Mouse (Mus musculus) liver, postnatal 0 days (tissue): ENCODE results near the gene Bmf. TPM values are rescaled to one million over a fixed set of nuclear protein-coding genes. Genes with fewer than 3 reads are reported as not detected.

Experiments used
- ATAC-seq: fragments of 200-750 bp; cut with Nextera tagmentation; 2 replicates; pipeline ENCODE4 v1.8.0; 2017; ENCODE audit warnings: mild to moderate bottlenecking, moderate library complexity
- DNase-seq: peaks from one replicate; pipeline ENCODE4 v3.0.0-alpha.2; 2016
- H3K27ac ChIP-seq: fragments of 300-500 bp; sonication (generic); 2 replicates; pipeline ENCODE4 v1.5.1; 2014; ENCODE audit warnings: antibody characterized with exemption, moderate library complexity, mild to moderate bottlenecking, low read depth
- H3K27me3 ChIP-seq: fragments of 300-500 bp; sonication (generic); 2 replicates; pipeline ENCODE4 v1.6.1; 2014; ENCODE audit warnings: low read length, control low read depth, mixed read lengths; ENCODE audit not compliant: insufficient read depth
- H3K36me3 ChIP-seq: fragments of 300-500 bp; sonication (generic); replicated peaks from 2 replicates; pipeline ENCODE4 v1.6.1; 2014; ENCODE audit warnings: mild to moderate bottlenecking, control low read depth, low read length, moderate library complexity, mixed read lengths; ENCODE audit not compliant: insufficient read depth
- H3K4me1 ChIP-seq: fragments of 300-500 bp; sonication (generic); 2 replicates; pipeline ENCODE4 v1.6.1; 2014; ENCODE audit warnings: antibody characterized with exemption, mild to moderate bottlenecking, control low read depth; ENCODE audit not compliant: insufficient read depth
- H3K4me2 ChIP-seq: fragments of 300-500 bp; sonication (generic); 2 replicates; pipeline ENCODE4 v1.6.1; 2014; ENCODE audit warnings: low read depth, mild to moderate bottlenecking, low read length, moderate library complexity, mixed read lengths
- H3K4me3 ChIP-seq: fragments of 300-500 bp; sonication (generic); 2 replicates; pipeline ENCODE4 v1.5.1; 2014; ENCODE audit warnings: low read depth, low read length
- H3K9ac ChIP-seq: fragments of 300-500 bp; sonication (generic); replicated peaks from 2 replicates; pipeline ENCODE4 v1.6.1; 2014; ENCODE audit warnings: mild to moderate bottlenecking, moderate library complexity
- H3K9me3 ChIP-seq: fragments of 300-500 bp; sonication (generic); 2 replicates; pipeline ENCODE4 v1.6.1; 2016; ENCODE audit warnings: mild to moderate bottlenecking, control low read depth, low read length, mixed read lengths
- CTCF ChIP-seq: sonication (generic); IDR thresholded peaks from 2 replicates; pipeline ENCODE4 v1.5.1; 2016; ENCODE audit warnings: antibody characterized with exemption, low read depth
- EP300 ChIP-seq: IDR thresholded peaks from 2 replicates; pipeline ENCODE4 v1.6.1; 2016; ENCODE audit warnings: antibody characterized with exemption, low read depth, mild to moderate bottlenecking
- WGBS: fragments of 180-500 bp; shearing (Covaris S2); extraction: QIAGEN DNeasy Blood & Tissue Kit; methylation state at CpG from one replicate; pipeline ENCODE4 v1.1.7; 2014; ENCODE audit not compliant: insufficient replicate concordance; 5-methylcytosine and 5-hydroxymethylcytosine counted together
- polyA plus RNA-seq: library from polyadenylated mRNA; unstranded; fragments of >200 nt; fragmentation: Nextera tagmentation; extraction: Ambion mirVana; gene quantifications from 2 replicates; pipeline ENCODE4 v1.2.1, GENCODE M21; 2015

Bmf gene
- polyA plus RNA-seq, 1 experiment from 2014 or later, result 1.3 TPM

GRCm38 (mm10) chr2:118546104-118546797 lies 3.2 kb downstream of the Bmf start:
- TF ChIP-seq CTCF (no peak), EP300 (no peak)
- 29% methylated on average over 5 of the region's 5 CpGs for WGBS
- Histone ChIP-seq H3K9me3 (no peaks in the 10 kb centered on the region), H3K4me2 (peak overlapping the region; percentile 91), H3K27ac (peak overlapping the region; percentile 64), H3K27me3 (no peaks in the 10 kb centered on the region), H3K4me3 (no peak overlapping the region), H3K4me1 (peaks cover 62% of the 10 kb centered on the region), H3K9ac (peak overlapping the region; percentile 26; the same call in 1 of the 2 replicates), H3K36me3 (no peaks in the 10 kb centered on the region)
- no peak for DNase-seq
- no peak for ATAC-seq

- Histone ChIP-seq H3K36me3 (no peaks in the 10 kb centered on the region), H3K4me3 (no peak overlapping the region), H3K4me2 (peak overlapping the region; percentile 91; the same call in 1 of the 2 replicates), H3K27me3 (no peaks in the 10 kb centered on the region), H3K4me1 (peaks cover 70% of the 10 kb centered on the region), H3K9ac (no peak overlapping the region), H3K27ac (peak overlapping the region; percentile 64; the same call in 1 of the 2 replicates), H3K9me3 (no peaks in the 10 kb centered on the region)
- ATAC-seq (no peak), DNase-seq (peak; percentile 87)
- WGBS, result 30% methylated on average over 23 of the region's 23 CpGs
- TF ChIP-seq CTCF, result peak; percentile 83
- TF ChIP-seq EP300, result no peak
Measured at GRCm38 (mm10) chr2:118545242-118546103, 4.0 kb downstream of the Bmf start.

- H3K4me1 ChIP-seq, result peaks cover 76% of the 10 kb centered on the region
- ATAC-seq (peak; percentile 18), DNase-seq (peak; percentile 73)
- H3K4me3 ChIP-seq, result peak overlapping the region; percentile 10; the same call in 1 of the 2 replicates
- H3K27ac ChIP-seq, result peak overlapping the region; percentile 60; the same call in 1 of the 2 replicates
- WGBS, result 25% methylated on average over 23 of the region's 23 CpGs
- H3K4me2 ChIP-seq, result peak overlapping the region; percentile 61
- H3K36me3 ChIP-seq, result no peaks in the 10 kb centered on the region
- H3K9me3 ChIP-seq, result no peaks in the 10 kb centered on the region
- no peaks in the 10 kb centered on the region for H3K27me3 ChIP-seq
- TF ChIP-seq EP300, result no peak
- no peak for TF ChIP-seq CTCF
- no peak overlapping the region for H3K9ac ChIP-seq
Measured at GRCm38 (mm10) chr2:118543893-118544799, 5.3 kb downstream of the Bmf start.

GRCm38 (mm10) chr2:118542971-118543573 lies 6.4 kb downstream of the Bmf start:
- no peak overlapping the region for H3K4me2 ChIP-seq
- H3K27me3 ChIP-seq, result no peaks in the 10 kb centered on the region
- 83% methylated on average over 1 of the region's 1 CpGs for WGBS
- peaks cover 70% of the 10 kb centered on the region for H3K4me1 ChIP-seq
- no peaks in the 10 kb centered on the region for H3K9me3 ChIP-seq
- no peak overlapping the region for H3K4me3 ChIP-seq
- ATAC-seq, result no peak
- DNase-seq, result no peak
- H3K27ac ChIP-seq, result no peak overlapping the region
- TF ChIP-seq EP300 (no peak), CTCF (peak; percentile 64)
- no peak overlapping the region for H3K9ac ChIP-seq
- H3K36me3 ChIP-seq, result no peaks in the 10 kb centered on the region

GRCm38 (mm10) chr2:118541716-118542115 lies 7.8 kb downstream of the Bmf start:
- DNase-seq, result no peak
- Histone ChIP-seq H3K27ac (no peak overlapping the region), H3K9ac (no peak overlapping the region), H3K4me1 (peaks cover 63% of the 10 kb centered on the region), H3K4me2 (no peak overlapping the region), H3K27me3 (no peaks in the 10 kb centered on the region), H3K9me3 (no peaks in the 10 kb centered on the region), H3K4me3 (no peak overlapping the region), H3K36me3 (no peaks in the 10 kb centered on the region)
- 69% methylated on average over 3 of the region's 3 CpGs for WGBS
- ATAC-seq, result no peak
- TF ChIP-seq CTCF (no peak), EP300 (no peak)
